Mouse (Mus musculus): ENCODE results near the gene Gm48551. TPM values are rescaled to one million over a fixed set of nuclear protein-coding genes. Genes with fewer than 3 reads are reported as not detected.

Gene Gm48551
- polyA plus RNA-seq, 1 experiment from 2014 or later = 0.86 TPM

DNA sequence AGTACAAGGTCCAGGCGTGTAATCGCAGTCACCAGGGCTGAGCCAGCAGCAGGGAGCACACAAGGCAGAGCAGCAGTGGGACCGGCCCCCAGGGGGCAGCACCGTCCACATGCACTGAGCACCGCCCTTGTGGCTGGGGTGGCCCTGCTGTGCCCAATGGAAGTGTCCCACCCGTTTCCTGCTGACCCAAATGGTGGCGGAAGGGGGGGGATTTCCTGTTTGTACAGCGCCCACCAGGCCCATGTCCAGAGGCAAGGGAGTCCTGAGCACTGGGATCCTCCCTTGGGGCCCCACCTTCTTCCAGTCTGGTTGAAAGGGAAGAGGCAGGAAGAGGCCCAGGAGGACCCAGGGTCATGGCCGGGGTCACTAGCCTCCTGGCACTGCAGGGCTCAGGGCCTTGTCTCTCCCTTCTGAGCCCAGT lies 24.6 kb downstream of the Gm48551 start:
- peak; percentile 73 for ATAC-seq (ENCODE audit: low read depth)
- H3K9ac ChIP-seq = peak overlapping the region; percentile 45; the same call in 1 of the 2 replicates
- no peak overlapping the region for H3K4me3 ChIP-seq (replicated peaks)
- H3K27me3 ChIP-seq = peaks cover 50% of the 10 kb centered on the region
- 5% methylated on average over 9 of the region's 9 CpGs for WGBS (ENCODE audit: insufficient replicate concordance)
- peaks cover 90% of the 10 kb centered on the region for H3K4me1 ChIP-seq (replicated peaks)
- no peaks in the 10 kb centered on the region for H3K9me3 ChIP-seq (replicated peaks)
- H3K4me2 ChIP-seq = peak overlapping the region; percentile 28; the same call in 1 of the 2 replicates
- peaks cover 2% of the 10 kb centered on the region; the same call in 1 of the 2 replicates for H3K36me3 ChIP-seq
- peak; percentile 74 for DNase-seq
- peak overlapping the region; percentile 60 for H3K27ac ChIP-seq

- WGBS (ENCODE audit: insufficient replicate concordance) = 13% methylated on average over 8 of the region's 8 CpGs
- Histone ChIP-seq H3K4me3 (replicated peaks) (no peak overlapping the region), H3K36me3 (peaks cover 2% of the 10 kb centered on the region; the same call in 1 of the 2 replicates), H3K9ac (peak overlapping the region; percentile 45; the same call in 1 of the 2 replicates), H3K9me3 (replicated peaks) (no peaks in the 10 kb centered on the region), H3K27me3 (peaks cover 46% of the 10 kb centered on the region), H3K27ac (peak overlapping the region; percentile 60), H3K4me1 (replicated peaks) (peaks cover 91% of the 10 kb centered on the region), H3K4me2 (no peak overlapping the region; the same call in 1 of the 2 replicates)
- no peak for DNase-seq
- ATAC-seq (ENCODE audit: low read depth) = no peak
These were observed 25.1 kb downstream of the Gm48551 start for GRCm38 (mm10) chr10:81409330-81409729.

GRCm38 (mm10) chr10:81410350-81410749 lies 26.1 kb downstream of the Gm48551 start:
- WGBS (ENCODE audit: insufficient replicate concordance) = 27% methylated on average over 4 of the region's 4 CpGs
- Histone ChIP-seq H3K36me3 (peaks cover 2% of the 10 kb centered on the region; the same call in 1 of the 2 replicates), H3K4me1 (replicated peaks) (peaks cover 94% of the 10 kb centered on the region), H3K27ac (peak overlapping the region; percentile 60), H3K4me3 (replicated peaks) (no peak overlapping the region), H3K9ac (peak overlapping the region; percentile 47; the same call in 1 of the 2 replicates), H3K27me3 (peaks cover 36% of the 10 kb centered on the region), H3K4me2 (peak overlapping the region; percentile 45), H3K9me3 (replicated peaks) (no peaks in the 10 kb centered on the region)
- no peak for DNase-seq
- ATAC-seq (ENCODE audit: low read depth) = no peak

- Histone ChIP-seq H3K9me3 (replicated peaks) (no peaks in the 10 kb centered on the region), H3K4me3 (replicated peaks) (no peak overlapping the region), H3K4me2 (no peak overlapping the region), H3K27ac (peak overlapping the region; percentile 60), H3K9ac (no peak overlapping the region), H3K36me3 (peaks cover under 1% of the 10 kb centered on the region; the same call in 1 of the 2 replicates), H3K4me1 (replicated peaks) (peaks cover 96% of the 10 kb centered on the region), H3K27me3 (peaks cover 30% of the 10 kb centered on the region)
- ATAC-seq (ENCODE audit: low read depth) (no peak), DNase-seq (no peak)
- 62% methylated on average over 9 of the region's 9 CpGs for WGBS (ENCODE audit: insufficient replicate concordance)
These were observed 26.7 kb downstream of the Gm48551 start for GRCm38 (mm10) chr10:81410981-81411380.

DNA sequence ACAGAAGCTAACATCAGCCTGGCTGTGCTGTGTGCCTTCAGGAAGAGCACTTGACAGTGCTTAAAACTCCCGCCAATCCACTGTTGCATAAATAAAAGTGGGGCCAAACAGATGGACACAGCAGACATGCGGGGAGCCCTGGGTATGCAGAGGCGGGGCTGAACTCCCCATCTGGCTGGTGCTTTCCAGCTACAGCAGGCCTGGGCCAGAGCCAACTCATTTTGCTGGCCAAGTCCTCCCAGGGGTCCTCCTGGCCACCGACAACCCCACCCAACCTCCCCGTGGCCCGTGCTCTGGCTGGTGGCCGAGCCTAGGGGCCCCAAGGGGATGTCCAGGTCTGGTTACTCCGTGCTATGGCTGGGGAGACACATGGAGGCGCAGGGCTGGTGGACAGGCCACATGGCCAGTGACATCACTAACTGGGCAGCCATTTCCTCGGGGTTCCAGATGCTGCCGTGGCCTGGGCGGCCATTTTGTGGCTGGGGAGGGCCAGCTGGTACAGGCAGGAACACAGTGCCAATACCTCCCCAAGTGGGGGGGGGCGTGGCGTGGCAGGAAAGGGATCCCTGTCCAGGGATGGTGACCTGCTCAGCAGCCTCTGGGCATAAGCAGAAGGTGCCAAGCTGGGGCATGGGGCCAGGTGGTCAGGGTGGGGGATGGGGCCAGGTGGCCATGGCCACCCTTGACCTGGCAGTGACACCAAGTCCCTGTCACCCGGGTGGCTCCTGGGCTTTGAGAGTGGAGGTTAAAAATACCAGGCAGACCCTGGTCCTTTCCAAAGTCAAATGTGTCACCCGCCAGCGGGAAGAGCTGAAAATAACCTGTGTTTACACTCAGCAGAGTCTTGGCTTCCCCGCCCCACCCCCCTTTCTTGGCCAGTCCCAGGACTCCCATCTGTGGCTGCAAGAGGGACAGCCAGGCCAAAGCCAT lies 27.5 kb downstream of the Gm48551 start:
- H3K9me3 ChIP-seq (replicated peaks) = no peaks in the 10 kb centered on the region
- no peak overlapping the region for H3K4me3 ChIP-seq (replicated peaks)
- WGBS (ENCODE audit: insufficient replicate concordance) = 65% methylated on average over 18 of the region's 18 CpGs
- ATAC-seq (ENCODE audit: low read depth) (no peak), DNase-seq (no peak)
- no peak overlapping the region for H3K4me2 ChIP-seq
- no peaks in the 10 kb centered on the region; the same call in 1 of the 2 replicates for H3K36me3 ChIP-seq
- H3K9ac ChIP-seq = peak overlapping the region; percentile 7; the same call in 1 of the 2 replicates
- H3K4me1 ChIP-seq (replicated peaks) = peaks cover 96% of the 10 kb centered on the region
- peak overlapping the region; percentile 60 for H3K27ac ChIP-seq
- H3K27me3 ChIP-seq = peaks cover 25% of the 10 kb centered on the region

DNA sequence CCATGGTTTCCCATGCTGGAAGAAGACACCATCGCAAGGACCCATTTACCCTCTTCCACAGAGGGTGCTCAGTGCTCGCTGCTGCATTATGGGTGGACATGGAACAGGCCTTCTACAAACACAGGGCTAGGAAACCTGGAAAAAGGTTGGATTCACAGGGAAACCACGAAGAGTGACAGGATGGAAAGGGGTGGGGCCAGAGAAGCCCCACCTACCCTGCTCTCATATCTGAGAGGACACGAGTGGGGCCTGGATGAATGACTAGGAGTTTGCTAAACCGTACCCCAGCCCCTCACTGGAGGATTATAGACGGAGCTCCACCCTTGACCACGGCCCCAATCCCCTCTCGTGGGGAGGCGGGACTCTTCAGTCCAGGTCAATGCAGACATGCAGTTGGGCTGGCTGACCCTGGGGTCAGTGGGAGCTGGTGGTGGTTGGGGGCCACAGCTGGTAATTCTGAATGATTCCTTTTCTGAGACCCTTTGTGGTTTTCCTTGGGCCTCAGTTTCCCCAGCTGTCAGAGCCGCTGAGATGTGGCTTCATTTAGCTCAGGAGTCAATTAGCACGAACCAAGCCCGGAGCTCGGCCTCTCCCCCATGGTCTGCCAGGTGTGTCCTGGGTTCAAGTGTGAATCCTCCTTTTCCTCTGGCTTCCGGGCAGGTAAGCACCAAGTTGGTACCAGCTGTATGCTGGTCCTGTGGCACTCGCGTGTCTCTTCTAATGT lies 28.5 kb downstream of the Gm48551 start:
- Histone ChIP-seq H3K4me1 (replicated peaks) (peaks cover 96% of the 10 kb centered on the region), H3K27me3 (peaks cover 24% of the 10 kb centered on the region), H3K36me3 (no peaks in the 10 kb centered on the region), H3K27ac (0 out of 2 replicates have a peak overlapping the region, but pooled peaks have one; percentile 15), H3K4me2 (no peak overlapping the region), H3K4me3 (replicated peaks) (no peak overlapping the region), H3K9ac (no peak overlapping the region), H3K9me3 (replicated peaks) (no peaks in the 10 kb centered on the region)
- ATAC-seq (ENCODE audit: low read depth) (no peak), DNase-seq (no peak)
- WGBS (ENCODE audit: insufficient replicate concordance) = 58% methylated on average over 16 of the region's 16 CpGs

GRCm38 (mm10) chr10:81413310-81414261 lies 29.3 kb downstream of the Gm48551 start:
- 25% methylated on average over 26 of the region's 26 CpGs for WGBS (ENCODE audit: insufficient replicate concordance)
- ATAC-seq (ENCODE audit: low read depth) = no peak
- no peak overlapping the region for H3K4me3 ChIP-seq (replicated peaks)

GRCm38 (mm10) chr10:81414682-81415081 lies 30.4 kb downstream of the Gm48551 start:
- H3K27ac ChIP-seq = peak overlapping the region; percentile 66
- H3K4me2 ChIP-seq = peak overlapping the region; percentile 37; the same call in 1 of the 2 replicates
- H3K4me1 ChIP-seq (replicated peaks) = peaks cover 95% of the 10 kb centered on the region
- peak overlapping the region; percentile 34; the same call in 1 of the 2 replicates for H3K9ac ChIP-seq
- H3K9me3 ChIP-seq (replicated peaks) = no peaks in the 10 kb centered on the region
- no peak overlapping the region for H3K4me3 ChIP-seq (replicated peaks)
- no peak for ATAC-seq (ENCODE audit: low read depth)
- DNase-seq = no peak
- peaks cover 15% of the 10 kb centered on the region; the same call in 1 of the 2 replicates for H3K27me3 ChIP-seq
- H3K36me3 ChIP-seq = no peaks in the 10 kb centered on the region

More at GRCm38 (mm10) chr10:81413310-81414261, 29.3 kb downstream of the Gm48551 start:
- H3K9ac ChIP-seq = peak overlapping the region; percentile 34
- H3K27me3 ChIP-seq = peaks cover 19% of the 10 kb centered on the region
- H3K9me3 ChIP-seq (replicated peaks) = no peaks in the 10 kb centered on the region
- H3K4me1 ChIP-seq (replicated peaks) = peaks cover 96% of the 10 kb centered on the region
- H3K27ac ChIP-seq = peak overlapping the region; percentile 66
- H3K36me3 ChIP-seq = no peaks in the 10 kb centered on the region
- DNase-seq = no peak
- H3K4me2 ChIP-seq = peak overlapping the region; percentile 37

DNA sequence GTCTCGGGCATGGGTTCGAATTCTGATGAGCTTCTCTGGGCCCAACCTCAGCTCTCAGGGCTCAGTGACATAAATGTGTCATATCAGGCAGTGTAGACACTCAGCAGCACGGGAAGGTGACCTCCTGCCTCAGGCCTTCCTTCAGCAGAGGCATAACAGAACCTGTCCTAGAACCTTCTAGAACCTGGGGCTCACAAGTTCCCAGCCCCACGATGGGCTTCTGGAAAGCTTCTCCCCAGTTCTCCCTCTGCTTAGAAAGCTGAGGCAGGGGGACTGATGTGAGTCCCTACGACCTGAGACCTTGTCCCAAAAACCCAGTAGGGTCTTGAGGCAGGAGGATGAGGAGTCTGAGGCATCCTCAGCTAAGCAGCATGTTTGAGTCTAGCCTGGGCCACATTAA lies 30.9 kb downstream of the Gm48551 start:
- Histone ChIP-seq H3K4me2 (no peak overlapping the region), H3K36me3 (no peaks in the 10 kb centered on the region), H3K27ac (no peak overlapping the region), H3K9ac (no peak overlapping the region), H3K9me3 (replicated peaks) (no peaks in the 10 kb centered on the region), H3K4me3 (replicated peaks) (no peak overlapping the region), H3K27me3 (peaks cover 15% of the 10 kb centered on the region; the same call in 1 of the 2 replicates), H3K4me1 (replicated peaks) (peaks cover 93% of the 10 kb centered on the region)
- ATAC-seq (ENCODE audit: low read depth) (no peak), DNase-seq (no peak)
- 61% methylated on average over 5 of the region's 5 CpGs for WGBS (ENCODE audit: insufficient replicate concordance)

GRCm38 (mm10) chr10:81415549-81416310 lies 31.5 kb downstream of the Gm48551 start:
- H3K4me2 ChIP-seq = no peak overlapping the region
- H3K4me1 ChIP-seq (replicated peaks) = peaks cover 92% of the 10 kb centered on the region
- no peaks in the 10 kb centered on the region for H3K36me3 ChIP-seq
- no peak overlapping the region for H3K27ac ChIP-seq
- WGBS (ENCODE audit: insufficient replicate concordance) = 71% methylated on average over 17 of the region's 17 CpGs
- no peak overlapping the region for H3K4me3 ChIP-seq (replicated peaks)
- H3K27me3 ChIP-seq = peaks cover 18% of the 10 kb centered on the region; the same call in 1 of the 2 replicates
- no peak for ATAC-seq (ENCODE audit: low read depth)
- no peak overlapping the region for H3K9ac ChIP-seq
- no peak for DNase-seq
- H3K9me3 ChIP-seq (replicated peaks) = no peaks in the 10 kb centered on the region
